ENCODE assay signal across 16 mouse cellular contexts in the genomic region with DNA sequence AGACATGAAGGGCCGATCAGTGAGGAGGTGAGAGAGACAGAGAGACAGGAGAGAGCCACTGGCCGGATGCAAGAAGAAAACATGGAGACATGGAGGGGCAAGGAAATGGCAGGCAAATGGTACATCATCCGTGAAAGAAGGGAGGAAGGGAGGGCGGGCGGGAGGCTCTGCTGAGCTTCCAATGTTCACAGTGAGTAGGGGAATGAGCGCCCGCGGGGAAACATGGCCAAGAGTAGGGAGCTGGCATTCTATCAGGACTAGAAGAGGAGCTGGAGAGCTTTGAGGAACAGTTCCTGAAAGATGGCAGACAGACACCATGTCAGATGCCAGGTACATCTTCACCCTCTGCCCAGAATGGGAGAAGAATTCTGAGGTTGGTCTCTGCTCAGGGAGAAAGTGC. TPM values are rescaled to one million over a fixed set of nuclear protein-coding genes. Genes with fewer than 3 reads are reported as not detected.
"Had no signal": no experiment of that assay in that cellular context is flagged by ENCODE, and none has a peak within 500 bp of the region (broad histone marks: within the 10 kb centered on the region; RNA-seq: fewer than 3 reads in every experiment).

No protein-coding gene starts in this region.

- DNase-seq: kidney, adult 9 months; kidney, postnatal 25 days; layer of hippocampus, postnatal 36 days; left cerebral cortex, postnatal 4 days; liver; lung, adult 18-20 months; lung, postnatal 10 days; lung, postnatal 36 days; right cerebral cortex, postnatal 14 days; right cerebral cortex, postnatal 4 days; thymus, adult 2 months; thymus, postnatal 14 days had no signal

- ATAC-seq: liver, embryonic 12.5 days; midbrain, embryonic 13.5 days; midbrain, embryonic 16.5 days had no signal

RNA-seq across cellular contexts. Expression of a gene that starts 53.4 kb away (rescaled TPM):
- polyA plus RNA-seq: myocyte; thymus, adult 2 months had no signal
